Mouse (Mus musculus) intestine, postnatal 0 days (tissue): ENCODE results near the gene Pced1b. TPM values are rescaled to one million over a fixed set of nuclear protein-coding genes. Genes with fewer than 3 reads are reported as not detected.
A peak's percentile ranks its signal among the peaks of the same experiment; 100 is the strongest.

Experiments
- ATAC-seq: fragments of 200-750 bp; cut with Nextera tagmentation; 2 replicates; pipeline ENCODE4 v1.8.0; 2017; ENCODE audit warnings: mild to moderate bottlenecking, moderate TSS enrichment, moderate library complexity
- H3K27ac ChIP-seq: fragments of 300-500 bp; sonication (generic); 2 replicates; pipeline ENCODE4 v1.5.1; 2014; ENCODE audit warnings: mild to moderate bottlenecking, low read depth, low read length, moderate library complexity
- H3K27me3 ChIP-seq: fragments of 300-500 bp; sonication (generic); replicated peaks from 2 replicates; pipeline ENCODE4 v1.6.1; 2014; ENCODE audit warnings: low read length, mixed read lengths; ENCODE audit not compliant: control insufficient read depth, insufficient read depth
- H3K36me3 ChIP-seq: fragments of 300-500 bp; sonication (generic); 2 replicates; pipeline ENCODE4 v1.6.1; 2014; ENCODE audit warnings: mild to moderate bottlenecking, moderate library complexity; ENCODE audit not compliant: control insufficient read depth, insufficient read depth
- H3K4me1 ChIP-seq: fragments of 300-500 bp; sonication (generic); replicated peaks from 2 replicates; pipeline ENCODE4 v1.6.1; 2014; ENCODE audit warnings: antibody characterized with exemption, low read length, mixed read lengths; ENCODE audit not compliant: control insufficient read depth, insufficient read depth
- H3K4me2 ChIP-seq: fragments of 300-500 bp; sonication (generic); replicated peaks from 2 replicates; pipeline ENCODE4 v1.6.1; 2014; ENCODE audit warnings: low read depth, mild to moderate bottlenecking, moderate library complexity
- H3K4me3 ChIP-seq: fragments of 300-500 bp; sonication (generic); 2 replicates; pipeline ENCODE4 v1.5.1; 2014; ENCODE audit warnings: low read depth, low read length
- H3K9ac ChIP-seq: fragments of 300-500 bp; sonication (generic); 2 replicates; pipeline ENCODE4 v1.6.1; 2014; ENCODE audit warnings: mild to moderate bottlenecking, low read depth, low read length
- H3K9me3 ChIP-seq: fragments of 300-500 bp; sonication (generic); 2 replicates; pipeline ENCODE4 v1.6.1; 2016; ENCODE audit warnings: mixed run types; ENCODE audit not compliant: control insufficient read depth
- CTCF ChIP-seq: sonication (generic); IDR thresholded peaks from 2 replicates; pipeline ENCODE4 v1.5.1; 2016; ENCODE audit warnings: low read depth, mild to moderate bottlenecking, control low read depth, antibody characterized with exemption, moderate library complexity
- whole genome bisulfite sequencing: fragments of 180-500 bp; shearing (Covaris S2); extraction: QIAGEN DNeasy Blood & Tissue Kit; methylation state at CpG from one replicate; pipeline ENCODE4 v1.1.7; 2014; 5-methylcytosine and 5-hydroxymethylcytosine counted together
- polyA plus RNA-seq: library from polyadenylated mRNA; unstranded; fragments of >200 nt; fragmentation: Nextera tagmentation; extraction: Ambion mirVana; gene quantifications from 2 replicates; pipeline ENCODE4 v1.2.1, GENCODE M21; 2015

The Pced1b gene
- polyA plus RNA-seq, 1 experiment from 2014 or later: 1.6 TPM

DNA sequence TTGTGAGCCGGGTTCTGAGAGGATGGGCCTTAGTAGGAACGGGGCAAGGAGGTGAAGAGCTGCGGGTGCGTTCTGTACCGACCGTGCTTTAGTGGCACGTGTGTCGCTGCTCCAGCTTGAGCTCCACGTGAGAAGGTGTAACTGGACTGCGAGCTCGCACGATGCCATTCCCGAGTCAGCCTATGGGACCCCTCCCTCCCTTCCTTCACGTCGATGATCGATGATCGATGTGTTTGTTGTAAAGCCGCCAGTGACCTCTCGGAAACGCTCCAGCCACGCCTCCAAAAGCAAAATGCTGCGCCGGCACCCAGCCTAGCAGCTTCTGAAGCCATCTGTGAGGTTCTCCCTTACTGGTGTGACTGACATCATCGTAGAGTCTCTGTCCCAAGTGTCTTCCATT is 76.6 kb downstream of the Pced1b start:
- no peak overlapping the region for H3K4me3 ChIP-seq
- H3K4me2 ChIP-seq: no peak overlapping the region
- no peak overlapping the region for H3K9ac ChIP-seq
- no peaks in the 10 kb centered on the region for H3K36me3 ChIP-seq
- no peak overlapping the region for H3K27ac ChIP-seq
- no peaks in the 10 kb centered on the region for H3K9me3 ChIP-seq
- no peaks in the 10 kb centered on the region for H3K27me3 ChIP-seq
- 80% methylated on average over 24 of the region's 24 CpGs for WGBS
- TF ChIP-seq CTCF: no peak
- ATAC-seq: no peak
- no peaks in the 10 kb centered on the region for H3K4me1 ChIP-seq

DNA sequence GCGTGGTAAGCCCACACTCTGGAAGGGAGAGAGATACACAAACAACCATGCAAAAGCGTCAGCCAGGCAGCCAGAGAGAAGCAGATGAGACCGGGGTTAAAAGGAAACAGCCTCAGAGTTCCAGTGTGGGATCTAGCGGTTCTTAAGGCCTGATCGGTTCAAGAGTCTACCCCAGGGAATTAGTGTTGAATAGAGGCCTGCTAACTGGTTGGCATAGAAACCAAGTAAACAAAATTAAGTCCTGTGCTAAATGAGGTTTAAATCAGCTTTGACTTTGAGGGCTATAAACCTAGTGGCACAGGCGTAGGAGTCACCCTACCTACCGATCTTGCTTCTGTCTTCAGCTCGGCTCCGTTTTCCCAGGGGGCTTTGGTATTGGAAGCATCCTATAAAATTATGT is 77.4 kb downstream of the Pced1b start:
- Histone ChIP-seq H3K4me2 (no peak overlapping the region), H3K27ac (no peak overlapping the region), H3K4me3 (no peak overlapping the region), H3K4me1 (no peaks in the 10 kb centered on the region), H3K9ac (no peak overlapping the region), H3K36me3 (no peaks in the 10 kb centered on the region), H3K9me3 (no peaks in the 10 kb centered on the region), H3K27me3 (no peaks in the 10 kb centered on the region)
- no peak for TF ChIP-seq CTCF
- no peak for ATAC-seq
- 57% methylated on average over 9 of the region's 9 CpGs for WGBS

DNA sequence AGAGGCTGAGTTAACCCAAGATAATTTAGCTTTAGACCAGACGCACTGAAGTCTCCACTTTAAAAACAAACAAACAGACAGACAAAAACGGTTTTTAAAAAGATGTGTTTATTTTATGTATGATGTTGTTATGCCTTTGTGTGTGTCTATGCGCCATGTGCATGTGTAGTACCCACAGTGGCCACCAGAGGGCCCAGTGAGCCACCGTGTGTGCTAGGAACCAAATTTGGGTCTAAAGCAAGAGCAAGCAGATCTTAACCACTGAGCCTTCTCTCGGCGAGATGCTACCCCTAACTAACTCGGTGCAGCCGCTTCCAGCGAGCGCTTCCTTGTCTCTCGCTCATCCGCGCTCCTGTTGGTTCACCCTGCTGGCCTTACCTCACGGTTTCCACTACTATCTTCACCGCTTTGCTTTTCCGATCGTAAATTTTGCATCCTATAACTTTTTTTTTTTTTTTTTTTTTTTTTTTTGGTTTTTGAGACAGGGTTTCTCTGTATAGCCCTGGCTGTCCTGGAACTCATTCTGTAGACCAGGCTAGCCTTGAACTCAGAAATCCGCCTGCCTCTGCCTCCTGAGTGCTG is 80.7 kb downstream of the Pced1b start:
- no peaks in the 10 kb centered on the region for H3K36me3 ChIP-seq
- no peaks in the 10 kb centered on the region for H3K27me3 ChIP-seq
- no peak overlapping the region for H3K27ac ChIP-seq
- H3K9ac ChIP-seq: no peak overlapping the region
- peak; percentile 78 for TF ChIP-seq CTCF
- WGBS: 75% methylated on average over 18 of the region's 18 CpGs
- no peaks in the 10 kb centered on the region for H3K4me1 ChIP-seq
- H3K4me3 ChIP-seq: no peak overlapping the region
- H3K4me2 ChIP-seq: no peak overlapping the region
- H3K9me3 ChIP-seq: no peaks in the 10 kb centered on the region
- no peak for ATAC-seq

DNA sequence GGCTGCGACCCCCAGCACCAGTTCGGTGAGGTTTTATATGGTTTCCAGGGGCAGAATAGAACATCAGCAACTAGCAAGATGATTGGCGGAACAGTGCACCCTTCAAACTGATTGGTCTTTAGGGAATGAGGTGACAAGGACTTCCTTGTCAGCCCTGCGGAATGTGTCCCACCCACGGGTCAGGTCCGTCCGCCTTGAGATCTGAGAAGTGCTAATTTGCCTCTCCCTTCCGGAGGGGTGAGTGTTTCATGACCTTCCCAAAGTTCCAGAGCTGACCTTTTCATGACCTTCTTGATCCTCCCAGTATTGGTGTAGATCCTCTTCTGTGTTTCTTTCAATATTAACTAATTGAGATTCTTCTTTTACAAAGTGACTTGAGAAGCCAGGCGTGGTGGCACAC is 85.7 kb downstream of the Pced1b start:
- no peaks in the 10 kb centered on the region for H3K36me3 ChIP-seq
- no peaks in the 10 kb centered on the region for H3K9me3 ChIP-seq
- no peak overlapping the region for H3K27ac ChIP-seq
- 80% methylated on average over 9 of the region's 9 CpGs for WGBS
- no peak overlapping the region for H3K4me2 ChIP-seq
- ATAC-seq: no peak
- no peaks in the 10 kb centered on the region for H3K27me3 ChIP-seq
- H3K4me3 ChIP-seq: no peak overlapping the region
- H3K9ac ChIP-seq: no peak overlapping the region
- no peak for TF ChIP-seq CTCF
- H3K4me1 ChIP-seq: no peaks in the 10 kb centered on the region

DNA sequence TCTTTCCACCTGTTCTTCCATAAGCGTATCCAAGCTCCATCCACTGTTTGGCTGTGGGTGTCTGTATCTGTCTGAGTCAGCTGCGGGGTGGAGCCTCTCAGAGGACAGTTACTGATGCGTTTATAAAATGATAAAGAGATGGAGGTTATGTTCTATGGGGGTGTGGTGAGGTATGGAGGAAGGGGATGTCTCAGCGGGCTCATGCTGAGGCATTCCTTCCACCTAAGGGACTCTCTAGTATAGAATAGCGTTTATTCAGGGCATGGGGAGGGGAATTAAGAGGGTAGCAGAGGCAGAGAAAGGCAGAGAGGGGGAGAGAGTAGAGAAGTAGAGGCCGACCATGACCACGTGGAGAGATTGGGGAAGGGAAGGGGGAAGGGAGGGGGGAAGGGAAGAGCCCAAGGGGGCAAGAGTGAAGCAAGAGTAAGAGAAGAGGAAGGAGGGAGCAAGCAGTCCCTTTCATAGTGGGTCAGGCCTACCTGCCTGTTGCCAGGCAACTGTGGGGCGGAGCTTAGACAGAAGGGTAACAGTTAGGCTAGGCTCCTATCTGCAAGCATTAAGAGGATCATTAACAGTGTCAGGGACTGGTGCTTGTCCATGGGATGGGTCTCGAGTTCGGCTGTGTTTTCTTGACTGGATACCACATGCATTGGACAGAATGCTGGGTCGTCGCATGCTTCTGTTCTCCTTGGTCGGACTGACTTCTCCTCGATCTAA is 90.9 kb downstream of the Pced1b start:
- Histone ChIP-seq H3K9ac (no peak overlapping the region), H3K27ac (no peak overlapping the region), H3K4me3 (no peak overlapping the region), H3K4me1 (no peaks in the 10 kb centered on the region), H3K4me2 (peak overlapping the region; percentile 46), H3K36me3 (no peaks in the 10 kb centered on the region), H3K27me3 (no peaks in the 10 kb centered on the region), H3K9me3 (no peaks in the 10 kb centered on the region)
- no peak for TF ChIP-seq CTCF
- no peak for ATAC-seq
- 32% methylated on average over 14 of the region's 14 CpGs for WGBS

DNA sequence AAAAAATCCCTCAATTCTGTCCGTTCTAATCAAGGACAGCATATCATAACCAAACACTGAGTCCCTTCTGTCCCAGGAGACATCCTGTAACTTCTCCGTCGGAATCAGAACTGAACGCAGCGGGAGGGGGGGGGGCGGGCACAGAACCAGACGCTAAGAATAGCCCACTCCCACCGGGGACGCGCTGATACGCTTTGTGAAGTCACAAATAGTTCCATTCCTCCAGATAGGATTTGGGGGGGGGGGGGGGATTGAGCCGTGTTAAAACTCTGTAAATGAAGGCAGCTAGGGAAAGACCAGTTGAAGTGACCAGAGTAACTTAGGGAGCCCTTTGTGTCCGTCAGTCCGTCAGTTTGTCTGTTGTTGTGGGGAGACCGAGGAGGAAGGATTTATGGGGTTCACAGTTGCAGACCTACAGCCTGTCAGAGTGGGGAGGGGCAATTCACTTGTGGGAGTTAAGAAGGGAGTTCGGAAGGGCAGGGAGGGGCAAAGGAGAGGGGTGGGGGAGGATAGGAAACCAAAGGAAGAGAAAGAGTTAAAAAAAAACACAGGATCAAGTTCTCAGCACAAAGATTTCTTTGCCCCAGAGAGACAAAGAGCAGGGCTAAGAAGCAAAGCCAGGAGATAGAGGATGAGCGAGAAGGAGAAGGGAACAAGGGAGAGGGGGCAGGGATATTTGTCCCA is 91.6 kb downstream of the Pced1b start:
- WGBS: 16% methylated on average over 17 of the region's 17 CpGs
- Histone ChIP-seq H3K27me3 (no peaks in the 10 kb centered on the region), H3K36me3 (no peaks in the 10 kb centered on the region), H3K27ac (no peak overlapping the region), H3K4me1 (no peaks in the 10 kb centered on the region), H3K4me2 (peak overlapping the region; percentile 46), H3K9ac (no peak overlapping the region), H3K4me3 (no peak overlapping the region), H3K9me3 (no peaks in the 10 kb centered on the region)
- no peak for TF ChIP-seq CTCF
- no peak for ATAC-seq
